Comparison of ENCODE assay signal across 13 mouse cellular contexts in the genomic region with DNA sequence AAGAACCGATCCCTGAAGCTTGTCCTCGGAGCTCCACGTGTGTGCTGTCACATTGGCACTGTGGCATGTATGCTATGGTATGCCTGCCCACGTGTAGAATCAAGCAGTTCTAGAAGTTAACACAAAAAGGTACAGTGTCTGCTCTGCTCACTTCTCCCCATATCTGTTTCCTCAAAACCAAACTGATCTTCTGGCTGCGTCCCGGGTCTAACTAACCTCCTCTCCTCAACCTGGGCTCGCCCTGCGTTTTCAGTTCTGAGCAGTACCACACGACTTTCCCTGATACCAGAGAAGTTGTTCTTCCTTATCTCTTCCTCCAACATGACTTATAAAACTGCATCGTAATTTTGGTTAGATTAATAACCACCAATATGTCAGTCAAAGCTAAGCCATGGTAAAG. TPM values are rescaled to one million over a fixed set of nuclear protein-coding genes. Genes with fewer than 3 reads are reported as not detected.
DNase-seq lines count a peak whose midpoint lies in the region; ATAC-seq and TF ChIP-seq lines count a peak whose summit lies in the region.
"Had no signal": no experiment of that assay in that cellular context is flagged by ENCODE, and none has a peak within 500 bp of the region (broad histone marks: within the 10 kb centered on the region; RNA-seq: fewer than 3 reads in every experiment).

No protein-coding gene starts in this region.

- H3K9me3 ChIP-seq in liver, embryonic 11.5 days (ENCODE audit: control insufficient read depth, low read length) = no peaks in the 10 kb centered on the region

- peak overlapping the region; percentile 59 for H3K4me2 ChIP-seq in liver, embryonic 11.5 days

- no peak for TF ChIP-seq CTCF in spleen, adult 2 months (IDR thresholded peaks at IDR 0.05; ENCODE audit: extremely low read depth, insufficient read depth, insufficient read length, insufficient replicate concordance)

- 20% methylated on average over 10 of the region's 10 CpGs for WGBS in spleen, adult 2 months
- WGBS in liver, embryonic 11.5 days = 34% methylated on average over 10 of the region's 10 CpGs

- H3K9ac ChIP-seq in liver, embryonic 11.5 days (ENCODE audit: low read depth, low read length) = no peak overlapping the region

- no peak for ATAC-seq in CD4-positive, CD25-positive, alpha-beta regulatory T cell, adult 4 months
- ATAC-seq in liver, embryonic 11.5 days (replicated peaks; ENCODE audit: low FRiP score) = peak; percentile 73
- ATAC-seq: forebrain, embryonic 14.5 days had no signal

- DNase-seq in CD4-positive, CD25-positive, alpha-beta regulatory T cell, adult 2 months (ENCODE audit: low read depth, low spot score) = peak; percentile 3
- no peak for DNase-seq in spleen, adult 2 months (ENCODE audit: low read depth in 1 of 2, low spot score in 2 of 2)
- no peak for DNase-seq in spleen, adult 12 weeks (ENCODE audit: low spot score)
- DNase-seq in liver, embryonic 11.5 days (ENCODE audit: low spot score) = no peak
- DNase-seq in spleen, postnatal 4 days (ENCODE audit: low spot score in 2 of 2) = peak; percentile 56 to 75
- DNase-seq in right cerebral cortex, adult 18-20 months = no peak
- DNase-seq in frontal cortex, postnatal 14 days (ENCODE audit: low spot score in 2 of 2) = no peak

- no peaks in the 10 kb centered on the region for H3K27me3 ChIP-seq in spleen, adult 2 months (ENCODE audit: control insufficient read depth, insufficient read depth, low read length)
- H3K27me3 ChIP-seq in liver, embryonic 11.5 days (replicated peaks; ENCODE audit: control insufficient read depth, insufficient read depth, low read length) = no peaks in the 10 kb centered on the region

- H3K27ac ChIP-seq in spleen, adult 2 months (ENCODE audit: insufficient read depth, low read length) = peak overlapping the region; percentile 58
- H3K27ac ChIP-seq in liver, embryonic 11.5 days (ENCODE audit: low read depth, low read length) = peak overlapping the region; percentile 80

- no peak for TF ChIP-seq POLR2A in spleen, adult 2 months (IDR thresholded peaks at IDR 0.05; ENCODE audit: low read depth, low read length)

- no peaks in the 10 kb centered on the region for H3K36me3 ChIP-seq in spleen, adult 2 months (ENCODE audit: control insufficient read depth, insufficient read depth, low read length)
- H3K36me3 ChIP-seq in liver, embryonic 11.5 days (ENCODE audit: control insufficient read depth, insufficient read depth, low read length) = peaks cover 7% of the 10 kb centered on the region; the same call in 1 of the 2 replicates

- peaks cover 4% of the 10 kb centered on the region for H3K4me1 ChIP-seq in spleen, adult 2 months (ENCODE audit: control insufficient read depth, insufficient read depth, insufficient read length)
- peaks cover 62% of the 10 kb centered on the region for H3K4me1 ChIP-seq in liver, embryonic 11.5 days (replicated peaks; ENCODE audit: control insufficient read depth, insufficient read depth, low read length)

- no peak overlapping the region for H3K4me3 ChIP-seq in spleen, adult 2 months (ENCODE audit: extremely low read depth, insufficient read depth, insufficient read length)
- H3K4me3 ChIP-seq in liver, embryonic 11.5 days (ENCODE audit: low read depth, low read length) = no peak overlapping the region

RNA-seq across cellular contexts. Expression of gene Stom, which starts 9.2 kb away (rescaled TPM):
- 1 to 10 TPM; 2.6 to 3.6 TPM for polyA plus RNA-seq in CD4-positive, CD25-positive, alpha-beta regulatory T cell, adult 4 months (2017; shearing (Covaris generic))
- 34.3 and 41.9 TPM in 2 replicates for polyA plus RNA-seq in spleen, adult 2 months (2012; rRNA removed)
- polyA plus RNA-seq in liver, embryonic 11.5 days (2014; fragmentation: Nextera tagmentation; extraction: Ambion mirVana) = 87.7 and 97.0 TPM in 2 replicates

RNA-seq across cellular contexts. Expression of gene 4930568D16Rik, which starts 39.9 kb away (rescaled TPM):
- polyA plus RNA-seq in CD4-positive, CD25-positive, alpha-beta regulatory T cell, adult 4 months (2017; shearing (Covaris generic)) = not detected
- polyA plus RNA-seq in spleen, adult 2 months (2012; rRNA removed) = not detected in 2 replicates
- polyA plus RNA-seq in liver, embryonic 11.5 days (2014; fragmentation: Nextera tagmentation; extraction: Ambion mirVana) = not detected in 2 replicates
- polyA plus RNA-seq: embryonic facial prominence, embryonic 11.5 days; forebrain, embryonic 14.5 days; gonadal fat pad, adult 2 months; hindbrain, embryonic 11.5 days; stomach, embryonic 16.5 days had no signal

Comparison
In these comparisons a context has a peak if more than half of its experiments do, and no peak if none do; other contexts are left out.
1. DNase-seq: peak in CD4-positive, CD25-positive, alpha-beta regulatory T cell, adult 2 months (single experiment) and spleen, postnatal 4 days (2 of 2); none in spleen, adult 2 months (0 of 2), spleen, adult 12 weeks (single experiment), liver, embryonic 11.5 days (single experiment), right cerebral cortex, adult 18-20 months (single experiment) and frontal cortex, postnatal 14 days (0 of 2).